Mouse (Mus musculus) kidney, postnatal 10 days (tissue): ENCODE results near the gene Dgat2.
A peak's percentile ranks its signal among the peaks of the same experiment; 100 is the strongest.

ENCODE experiments used
- DNase-seq: peaks from one replicate; pipeline ENCODE4 v3.0.0; 2021; ENCODE audit warnings: mixed read lengths

Gene Dgat2

GRCm38 (mm10) chr7:99182432-99183172, at the start of gene Dgat2:
Dgat2 (minus strand) TSS chr7:99182719.
- DNase-seq: peak; percentile 94

GRCm38 (mm10) chr7:99230061-99230747, 47.7 kb upstream of the Dgat2 start:
- peak; percentile 34 for DNase-seq

GRCm38 (mm10) chr7:99229411-99229810, 46.9 kb upstream of the Dgat2 start:
- peak; percentile 71 for DNase-seq

GRCm38 (mm10) chr7:99228825-99229224, 46.3 kb upstream of the Dgat2 start:
- no peak for DNase-seq

- DNase-seq: no peak
These were observed 44.7 kb upstream of the Dgat2 start for GRCm38 (mm10) chr7:99227267-99227666.

GRCm38 (mm10) chr7:99226662-99227061, 44.1 kb upstream of the Dgat2 start:
- no peak for DNase-seq

- no peak for DNase-seq
These were observed 42.9 kb upstream of the Dgat2 start for GRCm38 (mm10) chr7:99225421-99225820.

GRCm38 (mm10) chr7:99224648-99225190, 42.2 kb upstream of the Dgat2 start:
- DNase-seq: peak; percentile 81

- DNase-seq: peak; percentile 33
These were observed 41.7 kb upstream of the Dgat2 start for GRCm38 (mm10) chr7:99224225-99224624.

- peak; percentile 57 for DNase-seq
These were observed 35.0 kb upstream of the Dgat2 start for GRCm38 (mm10) chr7:99217338-99218074.

GRCm38 (mm10) chr7:99215347-99215855, 32.9 kb upstream of the Dgat2 start:
- peak; percentile 48 for DNase-seq

- DNase-seq: peak; percentile 37
These were observed 32.2 kb upstream of the Dgat2 start for GRCm38 (mm10) chr7:99214621-99215185.

- DNase-seq: no peak
These were observed 31.2 kb upstream of the Dgat2 start for GRCm38 (mm10) chr7:99213686-99214085.

GRCm38 (mm10) chr7:99213056-99213455, 30.5 kb upstream of the Dgat2 start:
- DNase-seq: no peak

GRCm38 (mm10) chr7:99208704-99209103, 26.2 kb upstream of the Dgat2 start:
- DNase-seq: no peak

- no peak for DNase-seq
These were observed 23.8 kb upstream of the Dgat2 start for GRCm38 (mm10) chr7:99206364-99206763.

- DNase-seq: no peak
These were observed 19.6 kb upstream of the Dgat2 start for GRCm38 (mm10) chr7:99202163-99202562.

- no peak for DNase-seq
These were observed 17.8 kb upstream of the Dgat2 start for GRCm38 (mm10) chr7:99200290-99200689.

- DNase-seq: no peak
These were observed 17.1 kb upstream of the Dgat2 start for GRCm38 (mm10) chr7:99199451-99200175.

- DNase-seq: no peak
These were observed 16.3 kb upstream of the Dgat2 start for GRCm38 (mm10) chr7:99198811-99199210.

GRCm38 (mm10) chr7:99194511-99194910, 12.0 kb upstream of the Dgat2 start:
- DNase-seq: no peak

- no peak for DNase-seq
These were observed 11.4 kb upstream of the Dgat2 start for GRCm38 (mm10) chr7:99193926-99194325.
